Mouse (Mus musculus) myocyte (in vitro differentiated cells): ENCODE measurements around the gene Dnah5.

ENCODE experiments used
- CEBPB ChIP-seq: IDR thresholded peaks from 2 replicates; pipeline ENCODE4 v1.6.1; 2011; ENCODE audit warnings: mild to moderate bottlenecking, moderate library complexity; ENCODE audit not compliant: poor library complexity, insufficient read depth, severe bottlenecking
- E2F4 ChIP-seq: IDR thresholded peaks from one replicate; pipeline ENCODE4 v1.6.1; 2011; ENCODE audit warnings: mild to moderate bottlenecking, control low read depth, moderate library complexity; ENCODE audit not compliant: insufficient read depth
- MAX ChIP-seq: IDR thresholded peaks from one replicate; pipeline ENCODE4 v1.6.1; 2011; ENCODE audit warnings: low read depth, mild to moderate bottlenecking, control low read depth
- POLR2A ChIP-seq: IDR thresholded peaks from one replicate; pipeline ENCODE4 v1.6.1; 2011; ENCODE audit warnings: low read depth, mild to moderate bottlenecking, control low read depth, moderate library complexity; ENCODE audit not compliant: insufficient read length
- POLR2AphosphoS2 ChIP-seq: IDR thresholded peaks from one replicate; pipeline ENCODE4 v1.6.1; 2011; ENCODE audit warnings: low read depth, control low read depth; ENCODE audit not compliant: insufficient read length
- TCF12 ChIP-seq: IDR thresholded peaks from one replicate; pipeline ENCODE4 v1.6.1; 2011; ENCODE audit warnings: mild to moderate bottlenecking, control low read depth; ENCODE audit not compliant: poor library complexity, insufficient read depth, severe bottlenecking
- USF1 ChIP-seq: IDR thresholded peaks from one replicate; pipeline ENCODE4 v1.6.1; 2011; ENCODE audit warnings: low read depth, mild to moderate bottlenecking, control low read depth, moderate library complexity

- TF ChIP-seq E2F4 (no peak), USF1 (no peak), POLR2A (no peak), MAX (no peak), POLR2AphosphoS2 (no peak), TCF12 (no peak), CEBPB (no peak)
These were observed 21.0 kb upstream of the Dnah5 start for GRCm38 (mm10) chr15:28182567-28182966.
